Mouse (Mus musculus) thymus, postnatal 25 days (tissue): ENCODE results near the gene Phactr4.
A peak's percentile ranks its signal among the peaks of the same experiment; 100 is the strongest.
"Not testable (repeated sequence)": the region's sequence is repeated elsewhere in the genome, so short reads cannot be mapped to it uniquely, and the experiment has no call there.

Experiments
- DNase-seq: peaks from one replicate; pipeline ENCODE4 v3.0.0; 2022

Phactr4 gene

GRCm38 (mm10) chr4:132421923-132422782 lies at the start of gene Phactr4:
TSS of gene Phactr4 (minus strand) at chr4:132422489.
- peak; percentile 85 for DNase-seq

- DNase-seq = no peak
Observed at GRCm38 (mm10) chr4:132469873-132470272, 47.6 kb upstream of the Phactr4 start.

GRCm38 (mm10) chr4:132464255-132464613 lies 41.9 kb upstream of the Phactr4 start:
- DNase-seq = no peak

GRCm38 (mm10) chr4:132463430-132464254 lies 41.4 kb upstream of the Phactr4 start, which contains the start of gene Med18:
TSS of gene Med18 (minus strand) at chr4:132463921.
- peak; percentile 93 for DNase-seq

- no peak for DNase-seq
Observed at GRCm38 (mm10) chr4:132462836-132463235, 40.5 kb upstream of the Phactr4 start.

- no peak for DNase-seq
Observed at GRCm38 (mm10) chr4:132460225-132460624, 37.9 kb upstream of the Phactr4 start.

- DNase-seq = no peak
Observed at GRCm38 (mm10) chr4:132455561-132455960, 33.3 kb upstream of the Phactr4 start.

- DNase-seq = no peak
Observed at GRCm38 (mm10) chr4:132455146-132455545, 32.9 kb upstream of the Phactr4 start.

GRCm38 (mm10) chr4:132454216-132454615 lies 31.9 kb upstream of the Phactr4 start:
- no peak for DNase-seq

DNA sequence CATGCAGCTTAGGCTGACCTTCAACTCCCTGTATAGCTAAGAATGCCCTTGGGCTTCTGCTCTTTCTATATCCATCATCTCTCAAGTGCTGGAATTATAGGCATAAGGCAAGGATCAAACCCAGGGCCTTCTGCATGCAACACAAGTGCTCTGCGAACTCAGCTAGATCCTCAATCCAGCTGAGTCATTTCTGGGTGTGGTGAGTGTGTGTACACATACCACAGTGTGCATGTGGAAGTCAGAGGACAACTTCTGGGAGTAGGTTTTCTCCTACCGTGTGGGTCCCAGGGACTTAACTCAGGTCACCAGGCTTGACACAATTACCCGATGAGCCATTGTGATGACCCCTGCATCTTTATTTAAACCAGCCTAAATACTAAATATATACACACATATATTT lies 27.5 kb upstream of the Phactr4 start:
- DNase-seq = no peak

GRCm38 (mm10) chr4:132446105-132446504 lies 23.8 kb upstream of the Phactr4 start:
- no peak for DNase-seq

DNA sequence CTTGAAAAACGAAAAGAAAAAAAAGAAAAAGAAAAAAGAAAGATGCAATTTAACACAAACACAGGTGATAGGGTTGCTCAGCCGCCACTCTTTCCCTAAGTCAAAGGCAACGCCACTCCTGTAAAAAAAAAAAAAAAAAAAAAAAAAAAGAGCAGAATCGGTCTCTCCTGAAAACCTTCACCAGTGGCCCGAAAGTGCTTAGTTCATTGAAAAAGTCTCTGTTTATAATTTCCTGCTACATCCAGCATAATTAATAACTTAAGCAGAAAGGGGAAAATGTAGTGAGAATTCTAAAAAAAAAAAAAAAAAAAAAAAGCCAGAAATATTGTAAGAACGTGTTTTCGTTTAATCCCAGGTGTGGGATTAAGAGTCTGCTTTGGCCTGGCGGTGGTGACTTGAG lies 22.2 kb upstream of the Phactr4 start:
- DNase-seq = no peak

DNA sequence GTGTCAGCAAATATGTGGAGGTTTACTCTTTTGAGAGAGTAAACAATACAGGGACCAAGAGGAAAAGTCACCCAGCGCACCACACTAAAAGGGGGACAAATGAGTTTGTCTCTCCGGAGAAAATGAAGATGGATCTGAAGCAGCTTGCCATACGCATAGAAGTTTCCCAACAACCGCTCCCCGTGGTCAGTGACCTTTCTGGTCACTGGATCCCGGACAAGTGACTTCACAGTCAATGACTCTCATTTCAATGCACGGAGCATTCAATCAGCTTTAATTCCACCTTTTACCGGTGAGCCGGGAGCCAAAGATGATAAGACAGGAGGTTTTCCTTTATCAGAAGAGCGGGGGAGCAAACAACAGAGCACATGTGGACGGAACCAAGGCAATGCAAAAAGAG lies 15.6 kb upstream of the Phactr4 start:
- DNase-seq = no peak

DNA sequence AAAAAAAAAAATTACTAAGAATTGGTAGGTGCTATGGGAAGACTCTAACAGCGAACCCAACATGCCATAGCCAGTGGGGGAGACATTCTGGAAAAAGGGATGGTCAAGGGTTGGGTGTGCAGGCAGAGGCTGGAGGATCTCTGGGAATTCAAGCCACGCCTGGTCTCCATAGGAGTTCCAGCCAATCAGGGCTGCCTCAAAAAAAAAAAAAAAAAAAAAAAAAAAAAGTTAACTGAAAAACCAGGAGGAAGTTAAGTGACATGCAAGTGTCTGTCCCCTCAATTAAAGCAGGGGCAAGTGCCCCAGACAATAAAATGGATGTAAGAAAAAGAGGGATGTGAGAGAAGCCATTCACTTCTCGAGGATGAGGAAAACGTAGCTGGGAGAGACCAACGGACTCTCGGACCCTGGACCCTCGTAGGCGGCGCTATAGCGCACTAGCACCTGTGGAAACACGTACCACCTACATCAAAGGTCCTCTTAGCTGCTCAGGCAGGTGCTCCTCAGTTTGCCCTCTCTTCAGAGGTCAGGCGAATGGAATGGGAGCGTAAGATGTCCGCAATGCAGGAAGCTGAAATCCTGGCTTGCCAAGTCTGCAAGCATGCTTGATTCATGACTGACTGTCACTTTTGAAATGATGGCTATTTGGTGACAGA lies 10.6 kb upstream of the Phactr4 start:
- DNase-seq = no peak

- DNase-seq = no peak
Observed at GRCm38 (mm10) chr4:132428022-132428542, 5.8 kb upstream of the Phactr4 start.

DNA sequence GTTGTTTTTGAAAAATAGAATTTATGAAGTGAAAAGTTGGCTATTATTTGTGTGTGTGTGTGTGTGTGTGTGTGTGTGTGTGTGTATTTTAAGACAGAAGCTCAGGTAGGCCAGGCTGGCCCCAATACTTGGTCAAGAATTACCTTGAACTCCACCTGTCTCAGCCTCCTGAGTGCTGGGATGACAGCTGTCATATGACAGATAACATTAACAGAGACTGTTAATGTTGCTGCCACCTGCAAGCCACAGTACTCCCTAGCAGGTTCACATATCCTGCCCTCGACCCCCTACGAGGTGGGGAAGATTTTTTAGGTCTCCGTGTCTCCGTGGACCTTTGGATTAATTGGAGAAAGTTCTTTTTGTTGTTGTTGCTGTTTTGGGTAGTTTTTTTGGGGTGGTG lies 5.2 kb upstream of the Phactr4 start:
- DNase-seq = no peak

DNA sequence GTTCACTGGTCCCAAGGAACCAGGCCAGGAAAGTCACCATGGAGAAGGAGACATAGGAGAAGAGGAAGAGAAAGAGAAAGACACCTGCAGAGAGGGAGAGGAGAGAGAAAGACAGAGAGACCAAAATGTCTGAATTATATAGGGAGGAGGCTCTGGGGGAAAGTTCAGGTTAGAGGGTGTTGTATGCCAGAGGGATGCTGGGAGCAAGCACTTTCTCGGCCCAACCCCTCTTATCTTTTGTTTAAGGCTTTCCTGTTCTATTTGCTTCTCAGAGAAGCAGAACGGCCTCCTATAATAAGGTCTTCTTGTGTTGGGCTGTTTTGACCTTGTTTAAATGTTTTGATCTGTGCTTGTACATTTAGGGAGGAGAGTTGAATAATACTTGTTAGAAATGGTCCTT lies 3.7 kb upstream of the Phactr4 start:
- DNase-seq = no peak

- peak; percentile 5 for DNase-seq
Observed at GRCm38 (mm10) chr4:132424765-132425164, 2.5 kb upstream of the Phactr4 start.

DNA sequence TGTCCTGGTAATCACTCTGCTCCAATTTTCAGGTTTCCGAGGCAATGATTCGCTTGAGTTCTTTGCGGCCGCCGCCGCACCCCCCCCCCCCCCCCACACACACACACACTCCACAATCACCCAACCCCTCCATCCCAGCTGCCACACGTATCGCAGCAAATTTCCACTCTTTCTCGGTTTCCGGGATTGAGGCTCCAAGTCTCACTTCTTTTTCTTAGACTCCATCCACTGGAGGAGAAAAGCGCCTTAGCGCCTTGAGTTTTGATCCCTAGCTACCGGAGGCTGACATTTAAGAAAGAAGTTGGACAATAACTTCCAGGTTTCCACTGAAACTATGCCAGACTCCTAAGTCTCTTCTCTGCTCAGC lies 750 bp downstream of the Phactr4 start:
- no peak for DNase-seq

- DNase-seq = no peak
Observed at GRCm38 (mm10) chr4:132420471-132420870, 1.8 kb downstream of the Phactr4 start.

DNA sequence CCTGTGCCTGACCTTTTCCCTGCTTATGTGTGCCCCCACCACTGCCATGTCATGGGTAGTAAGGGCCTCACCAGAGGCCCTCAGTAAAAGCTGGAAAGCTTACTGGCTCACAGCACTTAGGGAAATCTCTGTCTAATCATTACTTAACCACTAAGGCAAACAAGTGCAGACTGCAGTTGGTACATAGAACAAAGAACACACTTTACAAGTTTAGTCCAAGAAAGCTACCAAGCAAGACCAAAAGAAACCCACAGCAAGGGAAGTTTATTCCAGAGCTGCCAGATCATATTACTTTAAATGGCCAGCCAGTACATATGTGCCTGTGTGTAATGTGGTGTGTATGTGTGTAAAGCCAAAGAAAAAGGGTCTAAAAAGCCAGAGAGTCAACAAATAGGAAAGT lies 6.3 kb downstream of the Phactr4 start:
- no peak for DNase-seq

DNA sequence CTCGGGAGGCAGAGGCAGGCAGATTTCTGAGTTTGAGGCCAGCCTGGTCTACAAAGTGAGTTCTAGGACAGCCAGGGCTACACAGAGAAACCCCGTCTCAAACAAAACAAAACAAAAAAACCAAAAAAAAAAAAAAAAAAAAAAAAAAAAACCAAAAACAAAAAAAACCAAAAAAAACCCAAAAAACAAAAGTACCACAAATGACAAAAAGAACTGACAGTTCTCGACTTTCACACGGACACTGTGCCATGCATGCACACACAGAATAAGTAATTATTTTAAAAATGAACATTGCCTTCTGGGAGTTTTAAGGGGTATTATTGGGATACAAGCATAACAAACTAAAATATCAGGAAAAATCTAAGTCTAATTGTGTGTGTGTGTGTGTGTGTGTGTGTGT lies 9.0 kb downstream of the Phactr4 start:
- DNase-seq = not testable (repeated sequence)
